Mouse (Mus musculus): ENCODE results near the gene Pld2.

GRCm38 (mm10) chr11:70539423-70539822 lies 441 bp upstream of the Pld2 start:
- TF ChIP-seq POLR2A (IDR thresholded peaks at IDR 0.05; ENCODE audit: extremely low read depth, insufficient read depth, low read length) (no peak), CTCF (IDR thresholded peaks at IDR 0.05; ENCODE audit: low read depth, low read length) (no peak)
